Mouse (Mus musculus): ENCODE data around the gene Slc29a2.

- no peak for TF ChIP-seq GATA1 (IDR thresholded peaks at IDR 0.05; ENCODE audit: borderline replicate concordance, low read length)
- TF ChIP-seq FLI1 (IDR thresholded peaks at IDR 0.05; ENCODE audit: low read length), result no peak
Measured at GRCm38 (mm10) chr19:5056251-5056650, 32.6 kb downstream of the Slc29a2 start.
